Mouse (Mus musculus): ENCODE data around the gene Cd28. TPM values are rescaled to one million over a fixed set of nuclear protein-coding genes. Genes with fewer than 3 reads are reported as not detected.

Cd28 gene
- polyA plus RNA-seq, 2 experiments = 0.24 to 0.25 TPM

GRCm38 (mm10) chr1:60718580-60718979 is 2.0 kb downstream of the Cd28 start:
- H3K4me1 ChIP-seq (ENCODE audit: control insufficient read depth, insufficient read depth, low read length) = no peaks in the 10 kb centered on the region
- DNase-seq (ENCODE audit: low spot score) = peak; percentile 22
- H3K9ac ChIP-seq (ENCODE audit: low read depth, low read length, severe bottlenecking) = no peak overlapping the region
- TF ChIP-seq POLR2A (IDR thresholded peaks at IDR 0.05; ENCODE audit: borderline replicate concordance, extremely low read depth, insufficient read depth, insufficient read length) = no peak
- no peak overlapping the region for H3K27ac ChIP-seq (replicated peaks; ENCODE audit: low read depth, low read length)
- no peak overlapping the region for H3K4me3 ChIP-seq (replicated peaks; ENCODE audit: low read length)
- H3K9me3 ChIP-seq (ENCODE audit: control insufficient read depth, low read length) = no peaks in the 10 kb centered on the region
- WGBS = 58% methylated on average over 4 of the region's 4 CpGs
- no peak overlapping the region for H3K4me2 ChIP-seq (replicated peaks; ENCODE audit: low read depth, low read length, severe bottlenecking)
- no peaks in the 10 kb centered on the region for H3K36me3 ChIP-seq (ENCODE audit: control insufficient read depth, insufficient read depth, low read length)
- ATAC-seq (ENCODE audit: low FRiP score, low read depth) = no peak
- no peaks in the 10 kb centered on the region for H3K27me3 ChIP-seq (ENCODE audit: control insufficient read depth, insufficient read depth, low read length)

GRCm38 (mm10) chr1:60723555-60723954 is 7.0 kb downstream of the Cd28 start:
- Histone ChIP-seq H3K4me1 (ENCODE audit: control insufficient read depth, insufficient read depth, low read length) (no peaks in the 10 kb centered on the region), H3K4me2 (replicated peaks; ENCODE audit: low read depth, low read length, severe bottlenecking) (no peak overlapping the region), H3K27ac (replicated peaks; ENCODE audit: low read depth, low read length) (no peak overlapping the region), H3K9me3 (ENCODE audit: control insufficient read depth, low read length) (no peaks in the 10 kb centered on the region), H3K4me3 (replicated peaks; ENCODE audit: low read length) (no peak overlapping the region), H3K36me3 (ENCODE audit: control insufficient read depth, insufficient read depth, low read length) (no peaks in the 10 kb centered on the region), H3K27me3 (ENCODE audit: control insufficient read depth, insufficient read depth, low read length) (no peaks in the 10 kb centered on the region), H3K9ac (ENCODE audit: low read depth, low read length, severe bottlenecking) (no peak overlapping the region)
- 70% methylated on average over 3 of the region's 3 CpGs for WGBS
- ATAC-seq (ENCODE audit: low FRiP score, low read depth) (0 out of 2 replicates have a peak, but pooled peaks have one; percentile 50), DNase-seq (ENCODE audit: low spot score) (no peak)
- no peak for TF ChIP-seq POLR2A (IDR thresholded peaks at IDR 0.05; ENCODE audit: borderline replicate concordance, extremely low read depth, insufficient read depth, insufficient read length)

GRCm38 (mm10) chr1:60731940-60732339 is 15.3 kb downstream of the Cd28 start:
- H3K4me3 ChIP-seq (replicated peaks; ENCODE audit: low read length) = no peak overlapping the region
- peaks cover 7% of the 10 kb centered on the region for H3K4me1 ChIP-seq (ENCODE audit: control insufficient read depth, insufficient read depth, low read length)
- H3K9me3 ChIP-seq (ENCODE audit: control insufficient read depth, low read length) = no peaks in the 10 kb centered on the region
- DNase-seq (ENCODE audit: low spot score) (no peak), ATAC-seq (ENCODE audit: low FRiP score, low read depth) (no peak)
- no peak overlapping the region for H3K27ac ChIP-seq (replicated peaks; ENCODE audit: low read depth, low read length)
- 84% methylated on average over 2 of the region's 2 CpGs for WGBS
- no peak overlapping the region for H3K9ac ChIP-seq (ENCODE audit: low read depth, low read length, severe bottlenecking)
- no peaks in the 10 kb centered on the region for H3K27me3 ChIP-seq (ENCODE audit: control insufficient read depth, insufficient read depth, low read length)
- H3K4me2 ChIP-seq (replicated peaks; ENCODE audit: low read depth, low read length, severe bottlenecking) = no peak overlapping the region
- TF ChIP-seq POLR2A (IDR thresholded peaks at IDR 0.05; ENCODE audit: borderline replicate concordance, extremely low read depth, insufficient read depth, insufficient read length) = no peak
- H3K36me3 ChIP-seq (ENCODE audit: control insufficient read depth, insufficient read depth, low read length) = no peaks in the 10 kb centered on the region

GRCm38 (mm10) chr1:60735072-60735907 is 18.7 kb downstream of the Cd28 start:
- DNase-seq (ENCODE audit: low spot score) (peak; percentile 79), ATAC-seq (ENCODE audit: low FRiP score, low read depth) (peak; percentile 94)
- Histone ChIP-seq H3K27ac (replicated peaks; ENCODE audit: low read depth, low read length) (no peak overlapping the region), H3K4me1 (ENCODE audit: control insufficient read depth, insufficient read depth, low read length) (peaks cover 7% of the 10 kb centered on the region), H3K9me3 (ENCODE audit: control insufficient read depth, low read length) (no peaks in the 10 kb centered on the region), H3K4me3 (replicated peaks; ENCODE audit: low read length) (no peak overlapping the region), H3K27me3 (ENCODE audit: control insufficient read depth, insufficient read depth, low read length) (no peaks in the 10 kb centered on the region), H3K4me2 (replicated peaks; ENCODE audit: low read depth, low read length, severe bottlenecking) (peak overlapping the region; percentile 8; the same call in 1 of the 2 replicates), H3K9ac (ENCODE audit: low read depth, low read length, severe bottlenecking) (no peak overlapping the region), H3K36me3 (ENCODE audit: control insufficient read depth, insufficient read depth, low read length) (no peaks in the 10 kb centered on the region)
- 24% methylated on average over 12 of the region's 12 CpGs for WGBS
- no peak for TF ChIP-seq POLR2A (IDR thresholded peaks at IDR 0.05; ENCODE audit: borderline replicate concordance, extremely low read depth, insufficient read depth, insufficient read length)

- ATAC-seq (ENCODE audit: low FRiP score, low read depth) (no peak), DNase-seq (ENCODE audit: low spot score) (no peak)
- Histone ChIP-seq H3K4me1 (ENCODE audit: control insufficient read depth, insufficient read depth, low read length) (peaks cover 7% of the 10 kb centered on the region), H3K27me3 (ENCODE audit: control insufficient read depth, insufficient read depth, low read length) (no peaks in the 10 kb centered on the region), H3K4me3 (replicated peaks; ENCODE audit: low read length) (no peak overlapping the region), H3K9me3 (ENCODE audit: control insufficient read depth, low read length) (no peaks in the 10 kb centered on the region), H3K4me2 (replicated peaks; ENCODE audit: low read depth, low read length, severe bottlenecking) (no peak overlapping the region), H3K27ac (replicated peaks; ENCODE audit: low read depth, low read length) (no peak overlapping the region), H3K36me3 (ENCODE audit: control insufficient read depth, insufficient read depth, low read length) (no peaks in the 10 kb centered on the region), H3K9ac (ENCODE audit: low read depth, low read length, severe bottlenecking) (no peak overlapping the region)
- 71% methylated on average over 7 of the region's 7 CpGs for WGBS
- no peak for TF ChIP-seq POLR2A (IDR thresholded peaks at IDR 0.05; ENCODE audit: borderline replicate concordance, extremely low read depth, insufficient read depth, insufficient read length)
Measured at GRCm38 (mm10) chr1:60735908-60736280, 19.3 kb downstream of the Cd28 start.

Measured in limb, embryonic 14.5 days (tissue).